Mouse (Mus musculus): Measurements from ENCODE around the gene Mief2. TPM values are rescaled to one million over a fixed set of nuclear protein-coding genes. Genes with fewer than 3 reads are reported as not detected.

Gene Mief2
- polyA plus RNA-seq, 1 experiment from 2014 or later: 14.5 TPM

DNA sequence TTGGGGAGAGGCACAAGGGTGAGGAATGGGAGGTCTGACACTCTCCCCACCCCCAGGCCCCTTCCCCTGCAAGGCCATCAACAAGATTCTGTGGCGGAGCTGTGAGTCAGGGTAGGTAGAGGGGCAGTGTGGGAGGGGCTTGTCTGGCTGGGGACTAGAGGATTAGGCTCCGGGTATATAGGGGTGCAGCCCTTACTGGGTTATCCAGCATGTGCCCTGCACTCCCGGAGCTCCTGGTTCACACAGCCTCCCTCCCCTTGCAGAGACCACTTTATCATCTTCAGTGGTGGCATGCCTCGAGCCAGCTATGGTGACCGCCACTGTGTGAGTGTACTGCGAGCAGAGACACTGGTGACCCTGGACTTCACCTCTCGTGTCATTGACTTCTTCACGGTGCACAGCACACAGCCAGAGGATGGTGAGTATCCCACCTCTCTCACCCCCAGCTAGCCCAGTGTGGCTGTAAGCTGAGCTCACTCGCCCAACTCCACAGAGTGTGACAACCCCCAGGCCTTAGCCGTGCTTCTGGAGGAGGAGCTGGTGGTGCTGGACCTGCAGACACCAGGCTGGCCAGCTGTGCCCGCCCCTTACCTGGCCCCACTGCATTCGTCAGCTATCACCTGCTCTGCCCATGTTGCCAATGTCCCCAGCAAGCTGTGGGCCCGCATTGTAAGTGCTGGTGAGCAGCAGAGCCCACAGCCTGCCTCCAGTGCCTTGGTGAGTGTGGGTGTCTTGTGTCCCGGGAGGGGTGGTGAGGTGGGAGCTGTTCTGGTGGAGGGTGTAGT is 21.3 kb upstream of the Mief2 start:
- 0 out of 2 replicates have a peak overlapping the region, but pooled peaks have one; percentile 14 for H3K4me3 ChIP-seq
- no peaks in the 10 kb centered on the region for H3K9me3 ChIP-seq
- no peak overlapping the region for H3K27ac ChIP-seq
- H3K36me3 ChIP-seq (replicated peaks): peaks cover 100% of the 10 kb centered on the region
- WGBS: 90% methylated on average over 14 of the region's 14 CpGs
- DNase-seq (ENCODE audit: extremely low spot score, low spot score): no peak
- H3K27me3 ChIP-seq (ENCODE audit: poor library complexity, severe bottlenecking): no peaks in the 10 kb centered on the region
- peaks cover 21% of the 10 kb centered on the region for H3K4me1 ChIP-seq

DNA sequence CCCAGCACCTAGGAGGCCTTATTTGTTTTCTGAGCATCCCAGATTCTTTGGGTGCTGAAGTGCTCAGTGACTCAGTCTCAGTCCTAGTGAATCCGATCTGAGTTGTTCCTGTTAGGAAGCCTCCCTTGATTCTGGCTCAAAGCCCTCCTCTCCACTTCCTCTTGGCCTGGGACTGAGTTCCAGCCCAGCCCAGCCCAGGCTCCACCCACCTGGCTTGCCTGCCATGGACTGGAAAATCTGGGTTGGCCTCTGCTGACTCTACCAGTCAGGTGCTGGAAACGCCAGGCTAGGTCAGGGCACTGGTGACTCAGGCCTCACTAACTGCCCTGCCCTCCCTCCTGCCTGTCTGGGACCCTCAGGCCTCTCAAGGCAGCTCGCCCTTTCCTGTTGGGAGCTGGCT is 20.5 kb upstream of the Mief2 start:
- H3K36me3 ChIP-seq (replicated peaks): peaks cover 100% of the 10 kb centered on the region
- H3K4me3 ChIP-seq: no peak overlapping the region
- 79% methylated on average over 3 of the region's 3 CpGs for WGBS
- no peaks in the 10 kb centered on the region for H3K27me3 ChIP-seq (ENCODE audit: poor library complexity, severe bottlenecking)
- peaks cover 14% of the 10 kb centered on the region for H3K4me1 ChIP-seq
- H3K9me3 ChIP-seq: no peaks in the 10 kb centered on the region
- H3K27ac ChIP-seq: no peak overlapping the region
- no peak for DNase-seq (ENCODE audit: extremely low spot score, low spot score)

DNA sequence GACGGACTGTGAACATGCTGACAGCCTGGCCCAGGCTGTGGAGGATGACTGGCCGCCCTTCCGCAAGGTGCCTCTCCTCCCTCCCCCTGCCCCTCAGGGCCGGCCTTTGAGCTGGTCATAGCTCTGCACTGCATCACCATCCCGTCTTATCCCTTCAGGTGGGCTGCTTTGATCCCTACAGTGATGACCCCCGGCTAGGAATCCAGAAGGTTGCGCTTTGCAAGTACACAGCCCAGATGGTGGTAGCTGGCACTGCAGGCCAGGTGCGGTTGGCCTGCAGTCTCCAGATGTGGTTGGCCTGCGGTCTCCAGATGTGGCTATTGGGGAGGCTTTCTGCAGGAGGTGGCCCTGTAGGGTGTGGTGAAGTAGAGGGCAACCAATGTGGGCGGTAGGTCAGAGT is 19.6 kb upstream of the Mief2 start:
- H3K4me1 ChIP-seq: peaks cover 4% of the 10 kb centered on the region
- 91% methylated on average over 10 of the region's 10 CpGs for WGBS

DNA sequence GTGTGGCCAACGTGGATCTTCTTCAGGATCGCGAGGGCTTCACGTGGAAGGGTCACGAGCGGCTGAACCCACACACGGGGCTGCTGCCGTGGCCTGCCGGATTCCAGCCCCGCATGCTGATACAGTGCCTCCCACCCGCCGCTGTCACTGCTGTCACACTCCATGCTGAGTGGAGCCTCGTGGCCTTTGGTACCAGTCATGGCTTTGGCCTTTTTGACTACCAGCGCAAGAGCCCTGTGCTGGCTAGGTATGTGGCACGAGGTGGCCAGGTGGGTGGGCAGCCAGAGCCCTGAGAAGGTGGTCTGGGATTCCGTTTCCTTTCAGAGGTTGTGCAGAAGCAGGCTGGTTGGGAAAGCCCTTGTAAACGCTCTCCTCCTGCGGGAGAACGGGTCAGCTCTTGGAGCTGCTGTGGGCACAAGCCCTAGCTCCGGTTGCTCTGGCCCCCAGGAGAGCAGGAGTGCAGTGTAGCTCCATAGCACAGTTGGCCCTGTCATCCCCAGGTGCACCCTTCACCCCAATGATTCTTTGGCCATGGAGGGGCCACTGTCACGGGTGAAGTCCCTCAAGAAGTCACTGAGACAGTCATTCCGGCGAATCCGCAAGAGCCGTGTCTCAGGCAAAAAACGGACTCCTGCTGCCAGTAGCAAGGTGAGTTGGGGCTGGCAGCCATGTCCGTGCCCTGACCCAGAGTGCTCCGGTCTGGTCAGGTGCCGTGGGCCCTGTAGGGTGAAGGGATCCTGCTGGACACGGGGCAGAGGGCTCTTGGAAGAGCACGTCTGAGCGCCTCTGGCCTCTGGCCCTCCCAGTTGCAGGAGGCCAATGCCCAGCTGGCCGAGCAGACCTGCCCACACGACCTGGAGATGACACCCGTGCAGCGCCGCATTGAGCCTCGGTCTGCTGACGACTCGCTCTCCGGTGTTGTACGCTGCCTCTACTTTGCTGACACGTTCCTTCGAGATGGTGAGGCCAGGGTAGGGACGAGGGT is 18.4 kb upstream of the Mief2 start:
- Histone ChIP-seq H3K4me3 (no peak overlapping the region), H3K4me1 (no peaks in the 10 kb centered on the region), H3K36me3 (replicated peaks) (peaks cover 100% of the 10 kb centered on the region), H3K27ac (no peak overlapping the region), H3K9me3 (no peaks in the 10 kb centered on the region), H3K27me3 (ENCODE audit: poor library complexity, severe bottlenecking) (no peaks in the 10 kb centered on the region)
- 94% methylated on average over 45 of the region's 45 CpGs for WGBS
- DNase-seq (ENCODE audit: extremely low spot score, low spot score): no peak

More for the DNA sequence above, 19.6 kb upstream of the Mief2 start:
- no peak for DNase-seq (ENCODE audit: extremely low spot score, low spot score)
- Histone ChIP-seq H3K27me3 (ENCODE audit: poor library complexity, severe bottlenecking) (no peaks in the 10 kb centered on the region), H3K27ac (no peak overlapping the region), H3K9me3 (no peaks in the 10 kb centered on the region), H3K4me3 (no peak overlapping the region), H3K36me3 (replicated peaks) (peaks cover 100% of the 10 kb centered on the region)

DNA sequence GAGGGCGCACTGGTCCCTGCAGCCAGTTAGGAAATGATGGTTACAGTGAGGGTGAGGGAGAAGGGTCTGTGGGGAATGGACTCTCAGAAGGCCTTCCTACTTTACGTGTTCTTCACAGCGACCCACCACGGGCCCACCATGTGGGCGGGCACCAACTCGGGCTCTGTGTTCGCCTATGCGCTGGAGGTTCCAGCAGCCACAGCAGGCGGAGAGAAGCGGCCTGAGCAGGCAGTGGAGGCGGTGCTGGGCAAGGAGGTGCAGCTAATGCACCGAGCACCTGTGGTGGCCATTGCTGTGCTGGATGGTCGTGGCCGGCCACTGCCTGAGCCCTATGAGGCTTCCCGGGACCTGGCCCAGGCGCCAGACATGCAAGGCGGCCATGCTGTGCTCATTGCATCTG is 17.0 kb upstream of the Mief2 start:
- no peak overlapping the region for H3K4me3 ChIP-seq
- DNase-seq (ENCODE audit: extremely low spot score, low spot score): no peak
- 95% methylated on average over 17 of the region's 17 CpGs for WGBS
- H3K27me3 ChIP-seq (ENCODE audit: poor library complexity, severe bottlenecking): no peaks in the 10 kb centered on the region
- no peaks in the 10 kb centered on the region for H3K4me1 ChIP-seq
- no peaks in the 10 kb centered on the region for H3K9me3 ChIP-seq
- H3K27ac ChIP-seq: no peak overlapping the region
- H3K36me3 ChIP-seq (replicated peaks): peaks cover 100% of the 10 kb centered on the region

DNA sequence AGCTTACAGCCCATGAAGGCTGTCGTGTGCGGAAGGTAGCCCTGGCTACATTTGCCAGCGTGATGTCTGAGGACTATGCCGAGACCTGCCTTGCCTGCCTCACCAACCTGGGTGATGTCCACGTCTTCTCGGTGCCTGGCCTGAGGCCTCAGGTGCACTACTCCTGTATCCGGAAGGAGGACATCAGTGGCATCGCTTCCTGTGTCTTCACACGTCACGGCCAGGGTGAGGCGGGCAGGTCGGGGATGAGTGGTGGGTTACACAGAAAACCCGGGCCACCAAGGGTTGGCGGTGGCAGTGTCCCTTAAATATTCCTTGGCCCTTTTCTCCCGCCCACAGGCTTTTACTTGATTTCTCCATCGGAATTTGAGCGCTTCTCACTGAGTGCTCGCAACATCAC is 16.2 kb upstream of the Mief2 start:
- H3K9me3 ChIP-seq: no peaks in the 10 kb centered on the region
- 95% methylated on average over 18 of the region's 18 CpGs for WGBS
- DNase-seq (ENCODE audit: extremely low spot score, low spot score): no peak
- H3K27me3 ChIP-seq (ENCODE audit: poor library complexity, severe bottlenecking): no peaks in the 10 kb centered on the region
- peaks cover 100% of the 10 kb centered on the region for H3K36me3 ChIP-seq (replicated peaks)
- no peak overlapping the region for H3K27ac ChIP-seq
- no peaks in the 10 kb centered on the region for H3K4me1 ChIP-seq
- no peak overlapping the region for H3K4me3 ChIP-seq

DNA sequence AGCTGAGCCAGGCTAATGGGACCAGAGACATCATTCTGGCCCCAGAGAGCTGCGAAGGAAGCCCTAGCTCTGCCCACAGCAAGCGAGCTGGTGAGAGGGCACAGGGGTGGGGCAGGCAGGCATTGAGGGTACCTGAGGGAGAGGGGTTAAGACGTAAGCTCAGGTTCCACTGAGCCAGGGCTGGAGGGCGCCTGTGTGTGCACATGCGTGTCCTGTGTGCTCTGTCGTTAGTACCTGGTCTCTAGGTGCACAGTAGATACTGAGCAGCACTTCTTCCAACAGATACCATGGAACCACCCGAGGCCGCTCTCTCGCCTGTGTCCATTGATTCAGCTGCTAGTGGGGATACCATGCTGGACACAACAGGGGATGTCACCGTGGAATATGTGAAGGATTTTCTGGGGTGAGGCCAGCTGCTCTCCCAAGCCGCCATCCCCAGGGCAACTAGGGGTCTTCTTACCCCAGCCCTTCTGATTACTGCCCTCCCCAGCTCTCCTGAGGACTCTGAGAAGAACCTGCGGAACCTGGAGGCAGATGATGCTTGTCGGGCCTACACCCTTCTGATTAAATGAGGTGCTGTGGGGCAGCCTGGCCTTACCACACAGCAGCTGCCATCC is 15.5 kb upstream of the Mief2 start:
- no peak overlapping the region for H3K27ac ChIP-seq
- H3K4me1 ChIP-seq: no peaks in the 10 kb centered on the region
- no peaks in the 10 kb centered on the region for H3K27me3 ChIP-seq (ENCODE audit: poor library complexity, severe bottlenecking)
- no peak overlapping the region for H3K4me3 ChIP-seq
- peaks cover 100% of the 10 kb centered on the region for H3K36me3 ChIP-seq (replicated peaks)
- H3K9me3 ChIP-seq: no peaks in the 10 kb centered on the region
- 93% methylated on average over 13 of the region's 13 CpGs for WGBS
- DNase-seq (ENCODE audit: extremely low spot score, low spot score): no peak

DNA sequence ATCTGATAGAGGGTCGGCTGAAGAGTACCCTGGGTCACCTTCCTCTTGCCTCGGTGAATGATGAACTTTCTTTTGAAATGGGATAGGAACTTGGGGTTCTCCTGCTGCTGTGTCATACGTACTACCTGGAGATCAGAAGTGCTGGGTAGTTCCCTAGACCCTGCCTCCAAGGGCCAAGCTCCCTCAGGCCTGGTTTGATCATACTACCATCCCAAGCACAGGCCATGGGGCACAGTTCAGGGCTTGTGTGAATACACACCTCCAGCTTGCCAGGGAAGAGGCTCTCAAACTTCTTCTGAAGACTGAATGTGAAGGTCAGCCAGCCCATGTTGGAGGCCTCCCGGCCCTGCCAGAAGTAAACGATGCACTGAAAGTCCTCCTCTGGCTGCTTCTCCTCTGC is 12.4 kb upstream of the Mief2 start:
- peaks cover 100% of the 10 kb centered on the region for H3K36me3 ChIP-seq (replicated peaks)
- no peaks in the 10 kb centered on the region for H3K4me1 ChIP-seq
- no peak overlapping the region for H3K27ac ChIP-seq
- no peaks in the 10 kb centered on the region for H3K9me3 ChIP-seq
- DNase-seq (ENCODE audit: extremely low spot score, low spot score): no peak
- no peak overlapping the region for H3K4me3 ChIP-seq
- H3K27me3 ChIP-seq (ENCODE audit: poor library complexity, severe bottlenecking): no peaks in the 10 kb centered on the region
- 86% methylated on average over 5 of the region's 5 CpGs for WGBS

DNA sequence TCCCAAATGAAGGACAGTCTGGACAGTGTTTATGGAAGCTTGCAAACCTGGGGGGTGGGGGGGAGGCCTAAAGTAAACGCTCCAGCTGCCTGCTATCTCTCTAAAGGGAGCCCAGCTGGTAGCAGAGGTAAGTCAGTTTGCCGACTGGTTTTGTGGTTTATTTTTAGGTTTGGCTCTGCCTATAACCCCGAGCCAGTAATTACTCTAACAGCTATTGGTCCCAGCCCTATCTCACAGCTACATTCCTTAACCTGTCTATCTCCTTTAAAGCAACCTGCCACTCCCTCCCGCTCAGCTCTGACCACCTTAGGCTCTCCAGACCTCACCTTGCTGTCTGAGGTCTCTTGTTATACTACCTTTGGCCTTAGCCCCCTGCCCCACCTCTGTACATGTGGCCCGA is 8.9 kb upstream of the Mief2 start:
- no peak for DNase-seq (ENCODE audit: extremely low spot score, low spot score)
- no peaks in the 10 kb centered on the region for H3K9me3 ChIP-seq
- H3K4me1 ChIP-seq: no peaks in the 10 kb centered on the region
- H3K4me3 ChIP-seq: no peak overlapping the region
- WGBS: 88% methylated on average over 5 of the region's 5 CpGs
- H3K27ac ChIP-seq: no peak overlapping the region
- H3K27me3 ChIP-seq (ENCODE audit: poor library complexity, severe bottlenecking): no peaks in the 10 kb centered on the region
- H3K36me3 ChIP-seq (replicated peaks): peaks cover 100% of the 10 kb centered on the region

DNA sequence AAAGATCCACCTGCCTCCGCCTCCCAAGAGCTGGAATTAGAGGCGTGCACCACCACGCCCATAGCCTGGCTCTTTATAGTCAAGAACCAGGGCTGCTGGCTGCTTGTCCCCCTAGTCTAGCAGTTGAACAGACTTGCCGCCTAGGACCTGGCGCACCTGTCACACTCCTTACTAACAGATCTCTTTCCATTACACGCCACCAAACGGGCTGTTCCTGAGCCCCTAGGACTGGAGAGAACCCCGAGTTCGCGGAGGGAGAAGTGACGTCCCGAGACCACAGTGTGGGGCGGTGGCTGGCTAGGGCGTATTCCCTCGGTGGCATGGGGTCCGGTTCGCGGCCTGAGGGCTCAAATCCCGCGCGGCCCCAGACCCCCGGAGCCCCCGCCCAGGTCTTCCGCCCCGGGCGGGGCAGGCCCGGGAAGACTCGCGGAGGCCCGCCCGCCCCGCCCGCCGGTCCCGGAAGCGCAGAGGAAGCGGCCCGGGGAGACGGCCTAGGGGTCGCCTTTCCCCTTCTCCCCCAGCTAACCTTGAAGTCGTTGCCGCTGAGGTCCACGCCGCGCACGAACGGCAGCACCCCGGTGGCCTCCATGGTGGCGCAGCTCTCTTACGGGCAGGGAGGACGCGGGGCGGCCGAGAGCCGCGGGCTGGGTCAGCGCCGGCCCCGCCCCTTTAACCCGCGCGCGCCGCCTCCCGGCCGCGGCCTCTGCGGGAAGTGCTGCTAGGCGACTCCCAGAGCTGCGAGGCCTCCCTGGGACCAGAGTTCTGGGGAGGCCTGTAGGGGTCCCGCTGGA is 1.4 kb upstream of the Mief2 start, which contains the start of gene Flii:
Gene Flii, minus strand, starts transcription at position 663 of the 791 bp plus-strand sequence.
- DNase-seq (ENCODE audit: extremely low spot score, low spot score): peak; percentile 82
- Histone ChIP-seq H3K4me3 (peak within 1 kb of the TSS; percentile 91), H3K27ac (peak within 1 kb of the TSS; percentile 92), H3K27me3 (ENCODE audit: poor library complexity, severe bottlenecking) (no peaks in the 10 kb centered on the region), H3K36me3 (replicated peaks) (peaks cover 49% of the 10 kb centered on the region), H3K9me3 (no peaks in the 10 kb centered on the region), H3K4me1 (peaks cover 36% of the 10 kb centered on the region)
- under 1% methylated on average over 71 of the region's 71 CpGs for WGBS

DNA sequence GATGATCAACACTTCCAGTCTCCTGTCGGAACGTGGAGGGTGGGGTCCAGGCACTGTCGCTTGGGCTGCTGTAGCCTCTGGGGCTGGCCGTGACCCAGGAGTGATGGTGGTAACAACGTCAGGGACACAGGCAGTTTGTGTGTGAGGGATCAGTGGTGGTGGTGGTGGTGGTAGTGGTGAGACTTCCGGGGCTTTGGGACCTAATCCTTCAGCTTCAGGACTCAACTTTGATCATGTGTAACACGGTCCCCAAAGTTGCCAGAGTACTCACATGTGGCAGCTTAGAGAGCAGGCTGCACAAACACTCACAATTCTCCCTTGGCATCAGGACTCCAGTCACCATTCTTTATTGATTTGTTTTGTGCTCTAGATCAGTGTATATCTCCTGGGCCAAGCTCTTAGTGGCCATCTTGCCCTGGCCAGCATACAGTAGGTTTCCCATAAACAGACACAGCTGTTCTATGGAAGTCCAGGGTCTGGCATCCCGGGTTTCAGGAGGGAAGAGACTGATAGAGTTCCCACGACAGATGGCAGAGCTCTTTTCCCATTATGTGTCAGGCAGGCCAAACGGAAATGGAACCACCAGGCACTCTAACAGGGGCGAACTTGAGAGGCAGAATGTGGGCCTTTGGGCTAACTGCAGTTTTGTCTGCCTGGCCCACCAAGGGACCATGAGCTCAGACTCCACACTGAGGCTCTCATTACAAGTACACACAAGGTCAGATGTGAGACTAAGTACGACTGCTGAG is 632 bp upstream of the Mief2 start:
- Histone ChIP-seq H3K9me3 (no peaks in the 10 kb centered on the region), H3K27ac (peak overlapping the region; percentile 92), H3K4me1 (peaks cover 36% of the 10 kb centered on the region), H3K36me3 (replicated peaks) (peaks cover 47% of the 10 kb centered on the region), H3K4me3 (peak overlapping the region; percentile 91), H3K27me3 (ENCODE audit: poor library complexity, severe bottlenecking) (no peaks in the 10 kb centered on the region)
- DNase-seq (ENCODE audit: extremely low spot score, low spot score): no peak
- WGBS: 9% methylated on average over 12 of the region's 12 CpGs

Measured in forebrain, embryonic 10.5 days (tissue).